Mouse (Mus musculus) cerebellum, postnatal 14 days (tissue): ENCODE data around the gene Spata2l.

ENCODE experiments used
- DNase-seq, 2 experiments: peaks; one replicate each; pipeline ENCODE4 v3.0.0; 2021; ENCODE audit warnings: mixed read lengths in 2 of 2

Gene Spata2l

GRCm38 (mm10) chr8:123193771-123194170 is 42.3 kb downstream of the Spata2l start:
- DNase-seq = no peak

DNA sequence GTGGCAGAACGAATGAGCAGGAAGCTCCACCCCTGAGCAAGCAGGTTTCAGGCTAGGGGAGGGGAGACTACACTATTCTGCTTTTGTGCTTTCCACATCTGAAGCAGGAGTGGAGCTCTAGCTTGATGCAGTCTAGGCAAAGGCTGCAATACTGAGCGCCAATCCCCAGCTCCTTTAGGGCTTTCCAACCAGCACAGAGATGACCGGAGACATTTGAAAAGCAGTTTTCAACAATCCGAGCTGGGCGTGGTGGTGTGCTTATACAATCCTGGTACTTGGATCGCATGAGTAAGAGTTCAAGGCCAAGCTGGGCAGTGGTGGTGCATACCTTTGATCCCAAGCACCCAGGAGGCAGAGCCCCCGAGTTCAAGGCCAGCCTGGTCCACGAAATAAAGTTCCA is 44.1 kb downstream of the Spata2l start:
- DNase-seq = no peak

- peak; percentile 66 to 84 for DNase-seq
Measured at GRCm38 (mm10) chr8:123190678-123191077, 45.4 kb downstream of the Spata2l start.

DNA sequence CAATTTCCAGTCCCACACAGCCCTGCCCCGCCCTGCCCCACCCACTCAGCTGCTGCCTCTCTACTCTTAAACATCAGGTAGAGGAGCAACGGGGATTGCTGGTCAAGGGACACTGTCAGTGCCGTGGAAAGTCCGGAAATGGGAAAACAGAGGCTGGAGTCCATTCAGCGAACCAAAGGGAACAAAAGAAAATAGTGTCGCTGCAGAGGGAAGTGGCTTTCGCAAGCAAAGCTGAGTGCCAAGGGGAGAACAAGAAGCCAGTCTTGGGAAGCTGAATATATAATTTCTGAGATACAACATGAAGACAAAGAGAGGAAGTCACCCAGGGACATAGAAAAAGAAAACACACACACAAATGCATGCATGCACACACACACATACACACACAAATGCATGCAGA is 47.2 kb downstream of the Spata2l start:
- DNase-seq = no peak

DNA sequence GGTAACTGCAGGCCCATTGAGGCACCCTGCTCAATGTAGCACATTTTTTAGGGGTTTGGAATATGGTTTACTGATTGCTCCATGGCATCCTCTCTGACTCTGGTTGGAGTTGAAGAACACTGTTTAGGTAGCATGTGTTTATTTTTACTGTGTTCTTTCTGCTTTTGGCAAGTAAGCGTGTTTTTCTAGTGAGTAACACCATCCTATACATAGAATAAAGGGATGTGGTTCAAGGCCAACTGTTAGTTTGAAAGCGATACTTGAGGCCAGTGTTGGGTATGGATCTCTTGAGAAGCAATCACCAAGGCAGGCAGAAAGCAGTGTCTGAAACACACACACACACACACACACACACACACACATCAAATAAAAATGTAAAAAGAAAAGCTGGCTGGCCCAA is 48.0 kb downstream of the Spata2l start:
- no peak for DNase-seq

- no peak for DNase-seq
Measured at GRCm38 (mm10) chr8:123185566-123186409, 50.2 kb downstream of the Spata2l start, which contains the start of gene Dpep1. Gene Dpep1, plus strand, starts transcription at chr8:123186242.

DNA sequence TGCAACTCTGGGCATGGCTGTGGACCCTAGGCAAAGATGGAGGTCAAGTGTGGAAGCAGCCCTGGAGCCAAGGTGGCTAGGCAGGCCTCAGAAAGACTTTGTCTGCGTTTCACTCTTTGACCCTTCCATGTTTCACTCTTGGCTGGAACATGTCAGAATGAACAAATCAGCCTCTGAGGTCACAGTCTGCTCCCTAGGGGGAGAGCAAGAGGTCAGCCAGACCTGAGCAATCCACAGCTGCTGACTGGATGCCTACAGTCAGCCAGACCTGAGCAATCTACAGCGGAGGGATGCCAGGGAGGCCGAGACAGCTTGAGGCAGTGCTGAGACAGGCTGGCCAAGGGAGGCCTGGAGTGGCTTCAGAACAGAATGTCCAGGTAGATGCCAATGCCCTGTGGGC is 54.6 kb downstream of the Spata2l start:
- no peak for DNase-seq
